Mouse (Mus musculus) embryonic fibroblast, embryonic 13.5 days (primary cell): ENCODE measurements around the gene Ptov1.

ENCODE experiments used
- CTCF ChIP-seq: IDR thresholded peaks from 2 replicates; pipeline ENCODE4 v1.5.1; 2011; ENCODE audit warnings: mild to moderate bottlenecking, control low read depth, low read length, moderate library complexity, borderline replicate concordance; ENCODE audit not compliant: insufficient read depth
- POLR2A ChIP-seq: IDR thresholded peaks from 2 replicates; pipeline ENCODE4 v1.6.1; 2011; ENCODE audit warnings: low read depth, mild to moderate bottlenecking, control low read depth, low read length, moderate library complexity

GRCm38 (mm10) chr7:44868919-44869696 is 480 bp downstream of the Ptov1 start:
- TF ChIP-seq CTCF (no peak), POLR2A (no peak; the same call in 1 of the 2 replicates)
